Mouse (Mus musculus): ENCODE data around the gene Ugt1a9.

The Ugt1a9 gene

GRCm38 (mm10) chr1:88235046-88235893 is 164.7 kb downstream of the Ugt1a9 start:
- DNase-seq (ENCODE audit: low read depth), result no peak

GRCm38 (mm10) chr1:88235894-88236415 is 165.4 kb downstream of the Ugt1a9 start:
- no peak for DNase-seq (ENCODE audit: low read depth)

- no peak for DNase-seq (ENCODE audit: low read depth)
Observed at GRCm38 (mm10) chr1:88237311-88237710, 166.7 kb downstream of the Ugt1a9 start.

- no peak for DNase-seq (ENCODE audit: low read depth)
Observed at GRCm38 (mm10) chr1:88238771-88239170, 168.2 kb downstream of the Ugt1a9 start.

GRCm38 (mm10) chr1:88240072-88240471 is 169.5 kb downstream of the Ugt1a9 start:
- no peak for DNase-seq (ENCODE audit: low read depth)

GRCm38 (mm10) chr1:88240579-88240978 is 170.0 kb downstream of the Ugt1a9 start:
- no peak for DNase-seq (ENCODE audit: low read depth)

GRCm38 (mm10) chr1:88243861-88244260 is 173.3 kb downstream of the Ugt1a9 start:
- DNase-seq (ENCODE audit: low read depth), result no peak

- no peak for DNase-seq (ENCODE audit: low read depth)
Observed at GRCm38 (mm10) chr1:88245881-88246280, 175.3 kb downstream of the Ugt1a9 start.

GRCm38 (mm10) chr1:88246386-88246785 is 175.8 kb downstream of the Ugt1a9 start:
- no peak for DNase-seq (ENCODE audit: low read depth)

- no peak for DNase-seq (ENCODE audit: low read depth)
Observed at GRCm38 (mm10) chr1:88247660-88248059, 177.1 kb downstream of the Ugt1a9 start.

- DNase-seq (ENCODE audit: low read depth), result no peak
Observed at GRCm38 (mm10) chr1:88248658-88249057, 178.1 kb downstream of the Ugt1a9 start.

GRCm38 (mm10) chr1:88249596-88249995 is 179.0 kb downstream of the Ugt1a9 start:
- DNase-seq (ENCODE audit: low read depth), result no peak

GRCm38 (mm10) chr1:88250023-88250422 is 179.4 kb downstream of the Ugt1a9 start:
- DNase-seq (ENCODE audit: low read depth), result no peak

- no peak for DNase-seq (ENCODE audit: low read depth)
Observed at GRCm38 (mm10) chr1:88253106-88253505, 182.5 kb downstream of the Ugt1a9 start.

- no peak for DNase-seq (ENCODE audit: low read depth)
Observed at GRCm38 (mm10) chr1:88253540-88253939, 182.9 kb downstream of the Ugt1a9 start.

- no peak for DNase-seq (ENCODE audit: low read depth)
Observed at GRCm38 (mm10) chr1:88254793-88255465, 184.3 kb downstream of the Ugt1a9 start.

GRCm38 (mm10) chr1:88255466-88255857 is 184.9 kb downstream of the Ugt1a9 start:
- DNase-seq (ENCODE audit: low read depth), result no peak

GRCm38 (mm10) chr1:88255989-88256754 is 185.6 kb downstream of the Ugt1a9 start:
- DNase-seq (ENCODE audit: low read depth), result no peak

- DNase-seq (ENCODE audit: low read depth), result peak; percentile 56
Observed at GRCm38 (mm10) chr1:88256886-88257663, 186.5 kb downstream of the Ugt1a9 start.

GRCm38 (mm10) chr1:88257681-88258080 is 187.1 kb downstream of the Ugt1a9 start:
- DNase-seq (ENCODE audit: low read depth), result no peak

GRCm38 (mm10) chr1:88258361-88258760 is 187.8 kb downstream of the Ugt1a9 start:
- no peak for DNase-seq (ENCODE audit: low read depth)

Measured in NIH3T3 (cell line).